In the genomic region with DNA sequence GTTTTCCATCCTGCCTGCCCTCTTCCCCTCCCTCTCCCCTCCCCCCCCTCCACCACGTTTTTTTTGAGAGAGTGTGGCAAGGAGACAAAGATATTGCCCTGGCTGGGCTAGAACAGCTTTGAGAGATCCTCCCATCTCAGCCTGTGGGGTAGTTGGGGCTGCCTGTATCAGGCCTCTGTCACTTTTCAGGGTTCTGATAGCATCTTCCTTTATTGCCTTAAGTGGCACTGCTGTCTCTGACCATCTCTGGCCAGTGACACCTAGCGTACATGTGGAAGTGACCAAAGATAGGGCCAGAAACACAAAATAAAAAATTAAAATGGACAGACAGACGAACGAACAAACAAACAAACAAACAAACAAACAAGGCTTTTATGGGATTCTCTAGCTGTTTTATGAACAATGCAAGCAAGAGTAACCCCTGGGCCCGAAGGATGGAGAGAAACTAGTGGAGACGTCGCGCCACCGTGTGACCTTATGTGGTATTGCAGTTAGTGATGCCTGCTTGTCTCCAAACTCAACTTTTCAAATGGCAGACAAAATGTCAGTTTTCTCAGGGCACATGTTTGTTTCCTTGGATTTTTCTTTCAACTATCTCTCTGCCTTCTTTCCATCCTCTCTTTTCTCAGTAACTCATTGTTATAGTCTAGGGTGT, we compare ENCODE assay signal across 8 mouse cellular contexts. TPM values are rescaled to one million over a fixed set of nuclear protein-coding genes. Genes with fewer than 3 reads are reported as not detected.
DNase-seq lines count a peak whose midpoint lies in the region; ATAC-seq and TF ChIP-seq lines count a peak whose summit lies in the region.

No protein-coding gene starts in this region.

- 0 out of 2 replicates have a peak, but pooled peaks cover 3% of the 10 kb centered on the region for H3K4me1 ChIP-seq in kidney, embryonic 15.5 days
- H3K4me1 ChIP-seq in midbrain, embryonic 15.5 days, result peaks cover 4% of the 10 kb centered on the region; the same call in 1 of the 2 replicates

- no peak overlapping the region for H3K4me2 ChIP-seq in kidney, embryonic 15.5 days
- H3K4me2 ChIP-seq in midbrain, embryonic 15.5 days, result no peak overlapping the region

- intact Hi-C loops in gastrocnemius, adult 2 months (cut with DNase I), result loop anchor here (1.0 to 10.0 kb wide), 2 partner anchors 40 to 100 kb away; no protein-coding TSS in a partner anchor
- intact Hi-C loops in left cerebral cortex, postnatal 25 days (cut with DNase I), result loop anchor here (2.0 kb wide), 1 partner anchor 40 kb away; no protein-coding TSS in a partner anchor

- no peaks in the 10 kb centered on the region for H3K27me3 ChIP-seq in kidney, embryonic 15.5 days
- no peaks in the 10 kb centered on the region for H3K27me3 ChIP-seq in midbrain, embryonic 15.5 days (replicated peaks)

- peaks cover under 1% of the 10 kb centered on the region; the same call in 1 of the 2 replicates for H3K36me3 ChIP-seq in kidney, embryonic 15.5 days
- H3K36me3 ChIP-seq in midbrain, embryonic 15.5 days (replicated peaks), result no peaks in the 10 kb centered on the region

- peak; percentile 48 for DNase-seq in kidney, adult 11 months
- peak; percentile 77 to 88 for DNase-seq in cerebellum, postnatal 25 days
- peak; percentile 73 for DNase-seq in gastrocnemius, adult 2 months
- DNase-seq in hindlimb bud, embryonic 11.5 days (ENCODE audit: extremely low spot score, low read depth, low spot score), result peak; percentile 70
- DNase-seq in left cerebral cortex, postnatal 25 days (ENCODE audit: low spot score in 2 of 2), result peak; percentile 82 to 83
- DNase-seq in spleen, postnatal 36 days (ENCODE audit: low spot score in 2 of 2), result peak; percentile 24 to 32

- 5% methylated on average over 9 of the region's 9 CpGs for WGBS in kidney, embryonic 15.5 days
- WGBS in midbrain, embryonic 15.5 days, result 10% methylated on average over 9 of the region's 9 CpGs

- peak; percentile 96 for TF ChIP-seq CTCF in gastrocnemius, adult 2 months (IDR thresholded peaks at IDR 0.05)

- H3K9ac ChIP-seq in kidney, embryonic 15.5 days, result no peak overlapping the region
- no peak overlapping the region for H3K9ac ChIP-seq in midbrain, embryonic 15.5 days

- no peak overlapping the region for H3K27ac ChIP-seq in kidney, embryonic 15.5 days
- no peak overlapping the region for H3K27ac ChIP-seq in gastrocnemius, adult 2 months
- peak overlapping the region; percentile 49; the same call in 1 of the 2 replicates for H3K27ac ChIP-seq in midbrain, embryonic 15.5 days

- no peak for ATAC-seq in kidney, embryonic 15.5 days (replicated peaks; ENCODE audit: low FRiP score)
- peak; percentile 67 for ATAC-seq in midbrain, embryonic 15.5 days (replicated peaks)

- H3K4me3 ChIP-seq in kidney, embryonic 15.5 days (replicated peaks), result no peak overlapping the region
- no peak overlapping the region for H3K4me3 ChIP-seq in gastrocnemius, adult 2 months
- no peak overlapping the region for H3K4me3 ChIP-seq in midbrain, embryonic 15.5 days

- H3K9me3 ChIP-seq in kidney, embryonic 15.5 days (replicated peaks), result no peaks in the 10 kb centered on the region
- no peaks in the 10 kb centered on the region for H3K9me3 ChIP-seq in midbrain, embryonic 15.5 days

RNA-seq across cellular contexts. Expression of a gene that starts 50.7 kb away (rescaled TPM):
- 37.3 and 37.9 TPM in 2 replicates for polyA plus RNA-seq in kidney, embryonic 15.5 days (2015; fragmentation: Nextera tagmentation; extraction: Ambion mirVana)
- total RNA-seq in gastrocnemius, adult 2 months (2021), result 1 to 10 TPM; 1.9 to 2.1 TPM
- total RNA-seq in left cerebral cortex, postnatal 25 days (2021), result 1 to 10 TPM; 4.3 to 6.8 TPM
- 21.1 and 22.2 TPM in 2 replicates for polyA plus RNA-seq in midbrain, embryonic 15.5 days (2015; fragmentation: Nextera tagmentation; extraction: Ambion mirVana)

Comparison
In these comparisons a context has a peak if more than half of its experiments do, and no peak if none do; other contexts are left out.
1. DNase-seq: peak in every context shown above with its lines; median percentile 82 in cerebellum, postnatal 25 days; 82 in left cerebral cortex, postnatal 25 days; 73 in gastrocnemius, adult 2 months; 70 in hindlimb bud, embryonic 11.5 days; 48 in kidney, adult 11 months; 28 in spleen, postnatal 36 days.